Mouse (Mus musculus) C2C12 (cell line): Measurements from ENCODE around the gene Cit. TPM values are rescaled to one million over a fixed set of nuclear protein-coding genes. Genes with fewer than 3 reads are reported as not detected.
A peak's percentile ranks its signal among the peaks of the same experiment; 100 is the strongest.

ENCODE experiments used
- H3K27me3 ChIP-seq: one replicate; pipeline ENCODE4 v1.6.1; 2011; ENCODE audit not compliant: control insufficient read depth, insufficient read depth, insufficient read length
- H3K36me3 ChIP-seq: one replicate; pipeline ENCODE4 v1.6.1; 2011; ENCODE audit not compliant: control insufficient read depth, insufficient read depth
- H3K4me3 ChIP-seq: one replicate; pipeline ENCODE4 v1.5.1; 2011; ENCODE audit warnings: mild to moderate bottlenecking, control low read depth; ENCODE audit not compliant: poor library complexity, insufficient read depth, severe bottlenecking
- H3K79me2 ChIP-seq: one replicate; pipeline ENCODE4 v1.6.1; 2011; ENCODE audit not compliant: control insufficient read depth, insufficient read depth
- H3K79me3 ChIP-seq: one replicate; pipeline ENCODE4 v1.6.1; 2011; ENCODE audit warnings: low read depth, control low read depth
- H3ac ChIP-seq: one replicate; pipeline ENCODE3; 2011; ENCODE audit warnings: low read depth; ENCODE audit not compliant: control insufficient read depth, insufficient read length
- CEBPB ChIP-seq: IDR thresholded peaks from one replicate; pipeline ENCODE4 v1.6.1; 2011; ENCODE audit warnings: low read depth, mild to moderate bottlenecking, control low read depth, moderate library complexity
- CTCF ChIP-seq: IDR thresholded peaks from one replicate; pipeline ENCODE4 v1.5.1; 2011; ENCODE audit not compliant: control insufficient read depth, insufficient read depth, insufficient read length
- FOSL1 ChIP-seq: IDR thresholded peaks from one replicate; pipeline ENCODE4 v1.8.0; 2011; ENCODE audit warnings: mild to moderate bottlenecking, low read length; ENCODE audit not compliant: poor library complexity, insufficient read depth, severe bottlenecking
- MAX ChIP-seq: IDR thresholded peaks from one replicate; pipeline ENCODE4 v1.6.1; 2011; ENCODE audit warnings: mild to moderate bottlenecking, control low read depth
- MYOD1 ChIP-seq: IDR thresholded peaks from one replicate; pipeline ENCODE4 v1.6.1; 2011; ENCODE audit warnings: low read depth; ENCODE audit not compliant: control insufficient read depth, insufficient read length
- MYOG ChIP-seq: IDR thresholded peaks from one replicate; pipeline ENCODE4 v1.6.1; 2011; ENCODE audit not compliant: control insufficient read depth, insufficient read length; ENCODE audit errors: extremely low read depth
- USF1 ChIP-seq: IDR thresholded peaks from one replicate; pipeline ENCODE4 v1.6.1; 2011; ENCODE audit warnings: low read depth, mild to moderate bottlenecking, control low read depth, moderate library complexity
- polyA plus RNA-seq: library from polyadenylated mRNA; unstranded; fragments of >200 nt; fragmentation: generic; extraction: Trizol; gene quantifications from one replicate; pipeline ENCODE4 v1.2.1, GENCODE M21; 2012; ENCODE audit warnings: missing spikeins

The Cit gene
- polyA plus RNA-seq, 1 experiment = 19.9 TPM

DNA sequence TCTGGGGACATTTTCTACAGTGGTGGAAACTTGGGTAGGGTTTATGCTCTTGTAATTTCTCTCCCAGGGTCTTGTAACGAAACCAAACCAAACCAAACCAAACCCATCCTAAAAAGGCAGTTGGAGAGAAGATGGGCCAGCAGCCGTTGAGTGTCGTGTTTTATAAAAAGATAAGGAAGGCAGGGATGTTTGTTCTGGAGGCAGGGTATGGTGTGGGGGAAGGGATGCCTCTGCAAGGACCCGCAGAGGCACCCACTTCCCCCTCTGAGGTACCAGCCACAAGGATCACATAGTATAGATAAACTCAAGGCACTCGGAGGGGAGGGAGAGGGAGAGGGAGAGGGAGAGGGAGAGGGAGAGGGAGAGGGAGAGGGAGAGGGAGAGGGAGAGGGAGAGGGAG is 4.6 kb upstream of the Cit start:
- H3K4me3 ChIP-seq = no peak overlapping the region
- H3ac ChIP-seq = no peak overlapping the region
- no peak for TF ChIP-seq USF1
- no peak for TF ChIP-seq FOSL1
- no peak for TF ChIP-seq MAX
- no peak for TF ChIP-seq MYOG
- TF ChIP-seq MYOD1 = no peak
- TF ChIP-seq CEBPB = no peak
- TF ChIP-seq CTCF = no peak
- no peaks in the 10 kb centered on the region for H3K27me3 ChIP-seq
- peaks cover 4% of the 10 kb centered on the region for H3K79me2 ChIP-seq
- H3K36me3 ChIP-seq = no peaks in the 10 kb centered on the region
- H3K79me3 ChIP-seq = peaks cover 2% of the 10 kb centered on the region

DNA sequence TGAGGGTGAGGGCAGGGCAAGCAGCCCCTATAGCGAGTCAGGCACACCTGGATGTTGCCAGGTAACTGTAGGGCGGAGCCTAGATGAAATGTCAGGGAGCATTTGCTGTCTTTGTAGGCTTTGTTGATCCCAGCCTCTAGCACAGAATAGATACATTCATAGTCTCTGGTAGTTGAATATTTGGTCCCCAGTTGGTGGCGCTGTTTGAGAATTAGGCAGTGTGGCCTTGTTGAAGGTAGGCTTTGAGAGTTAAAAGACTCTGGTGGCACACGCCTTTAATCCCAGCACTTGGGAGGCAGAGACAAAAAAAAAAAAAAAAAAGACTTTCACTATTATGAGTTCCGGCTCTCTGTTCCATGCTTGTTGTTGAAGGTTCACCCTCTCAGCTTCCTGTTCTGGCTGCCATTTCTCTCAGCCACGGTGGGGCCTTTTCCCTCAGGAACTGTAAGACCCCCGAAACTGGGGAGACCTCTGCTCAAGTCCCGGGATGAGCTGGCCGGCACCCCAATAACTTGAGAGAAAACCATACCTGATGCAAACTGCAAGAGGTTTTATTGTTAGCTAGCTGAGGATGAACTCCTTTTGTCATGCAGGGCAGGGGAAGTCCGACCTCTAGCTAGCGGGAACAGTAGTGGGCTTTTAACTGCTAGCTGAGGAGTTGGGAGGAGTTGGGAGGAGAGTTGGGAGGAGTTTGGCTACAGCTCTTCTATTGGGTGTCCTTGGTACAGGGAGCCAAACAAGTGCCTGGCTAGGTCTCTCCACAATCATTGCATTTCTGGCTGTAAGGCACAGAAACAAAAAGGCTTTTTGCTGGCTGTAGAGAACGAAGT is 3.9 kb upstream of the Cit start:
- H3K4me3 ChIP-seq = no peak overlapping the region
- no peak for TF ChIP-seq CTCF
- no peak for TF ChIP-seq USF1
- no peak for TF ChIP-seq MYOG
- TF ChIP-seq MYOD1 = no peak
- no peak for TF ChIP-seq FOSL1
- TF ChIP-seq MAX = no peak
- TF ChIP-seq CEBPB = no peak
- H3ac ChIP-seq = no peak overlapping the region
- no peaks in the 10 kb centered on the region for H3K36me3 ChIP-seq
- H3K79me2 ChIP-seq = peaks cover 11% of the 10 kb centered on the region
- H3K79me3 ChIP-seq = peaks cover 9% of the 10 kb centered on the region
- no peaks in the 10 kb centered on the region for H3K27me3 ChIP-seq

DNA sequence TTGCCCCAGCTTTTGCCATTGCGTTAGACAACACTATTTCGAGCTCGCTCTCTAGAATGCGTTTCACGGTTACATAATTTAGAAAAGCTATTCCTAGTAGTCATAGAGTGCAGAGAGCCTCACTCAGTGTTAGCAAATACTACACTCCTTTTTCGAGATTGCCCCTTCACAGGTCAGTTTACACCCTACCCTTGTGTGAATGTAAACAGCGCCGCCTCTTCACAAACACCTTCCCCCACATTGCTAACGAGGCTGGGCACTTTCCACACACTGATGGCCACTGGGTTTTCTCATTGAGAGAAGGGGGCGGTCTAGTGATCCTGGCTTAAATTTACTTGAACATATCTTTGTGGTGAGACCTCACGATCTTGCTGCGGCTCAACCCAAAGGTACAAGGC is 711 bp upstream of the Cit start:
- peaks cover 32% of the 10 kb centered on the region for H3K79me3 ChIP-seq
- H3K4me3 ChIP-seq = peak overlapping the region; percentile 91
- peaks cover 43% of the 10 kb centered on the region for H3K79me2 ChIP-seq
- no peak for TF ChIP-seq MYOD1
- no peak for TF ChIP-seq FOSL1
- no peak for TF ChIP-seq CTCF
- TF ChIP-seq MYOG = no peak
- no peak for TF ChIP-seq USF1
- no peak for TF ChIP-seq CEBPB
- TF ChIP-seq MAX = no peak
- peaks cover 12% of the 10 kb centered on the region for H3K36me3 ChIP-seq
- peak overlapping the region; percentile 33 for H3ac ChIP-seq
- no peaks in the 10 kb centered on the region for H3K27me3 ChIP-seq

DNA sequence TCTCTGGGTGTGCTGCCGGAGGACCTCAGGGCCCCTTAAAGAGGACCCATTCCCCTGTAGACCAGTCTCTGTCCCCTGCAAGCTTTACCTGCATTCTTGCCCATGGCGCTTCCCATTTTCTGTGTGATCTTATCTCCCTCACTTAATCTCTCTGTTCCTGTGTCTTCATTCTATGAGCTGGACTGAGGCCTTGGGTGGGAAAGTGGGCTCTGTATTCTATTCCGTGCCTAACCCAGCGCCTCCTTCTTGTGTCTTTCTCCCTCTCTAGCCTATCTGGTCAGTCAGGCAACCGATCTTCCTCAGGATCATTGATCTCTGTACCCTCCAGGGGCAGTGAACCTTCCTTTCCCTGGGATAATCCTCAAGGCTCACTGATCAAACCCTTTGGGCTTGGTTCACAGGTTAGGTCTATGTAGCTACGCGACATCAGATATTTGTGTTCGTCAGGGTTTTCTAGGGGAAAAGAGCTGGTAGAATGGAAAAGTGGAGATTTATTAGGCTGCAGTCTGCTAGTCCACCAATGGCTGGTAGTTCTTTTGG is 627 bp downstream of the Cit start:
- Histone ChIP-seq H3K79me2 (peaks cover 56% of the 10 kb centered on the region), H3ac (peak overlapping the region; percentile 62), H3K36me3 (peaks cover 13% of the 10 kb centered on the region), H3K4me3 (peak overlapping the region; percentile 91), H3K27me3 (no peaks in the 10 kb centered on the region), H3K79me3 (peaks cover 38% of the 10 kb centered on the region)
- TF ChIP-seq CEBPB (no peak), MAX (no peak), MYOG (no peak), USF1 (no peak), MYOD1 (no peak), CTCF (no peak), FOSL1 (no peak)

DNA sequence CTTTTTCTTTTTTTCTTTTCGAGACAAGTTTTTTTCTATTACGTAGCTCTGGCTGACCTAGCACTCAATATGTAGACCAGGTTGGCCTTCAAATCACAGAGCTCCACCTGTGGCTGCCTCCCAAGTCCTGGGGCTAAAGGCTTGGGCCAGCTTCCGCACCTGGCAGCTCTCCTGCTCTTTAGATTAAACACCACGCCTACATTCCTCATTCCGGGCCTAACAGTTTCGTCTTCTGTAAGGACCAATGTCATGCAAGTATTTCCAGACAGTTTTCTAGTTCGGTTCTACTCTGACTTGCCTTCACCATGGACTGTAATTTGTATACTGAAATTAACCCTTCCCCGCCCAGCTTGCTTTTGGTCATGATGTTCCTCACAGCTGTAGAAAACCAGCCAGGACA is 2.1 kb downstream of the Cit start:
- TF ChIP-seq USF1 (no peak), FOSL1 (no peak), CEBPB (no peak), MYOG (no peak), CTCF (no peak), MAX (no peak), MYOD1 (no peak)
- Histone ChIP-seq H3K27me3 (no peaks in the 10 kb centered on the region), H3K79me3 (peaks cover 38% of the 10 kb centered on the region), H3K79me2 (peaks cover 62% of the 10 kb centered on the region), H3K4me3 (no peak overlapping the region), H3ac (no peak overlapping the region), H3K36me3 (peaks cover 16% of the 10 kb centered on the region)
